Mouse (Mus musculus) limb, embryonic 15.5 days (tissue): ENCODE data around the gene Nek10. TPM values are rescaled to one million over a fixed set of nuclear protein-coding genes. Genes with fewer than 3 reads are reported as not detected.
A peak's percentile ranks its signal among the peaks of the same experiment; 100 is the strongest.

ENCODE experiments used
- ATAC-seq: fragments of 200-750 bp; cut with Nextera tagmentation; 2 replicates; pipeline ENCODE4 v1.8.0; 2017; ENCODE audit warnings: low read depth, moderate TSS enrichment; ENCODE audit not compliant: insufficient number of reproducible peaks, low FRiP score, low TSS enrichment
- H3K27ac ChIP-seq: fragments of 300-500 bp; sonication (generic); 2 replicates; pipeline ENCODE4 v1.5.1; 2015; ENCODE audit warnings: moderate library complexity, mild to moderate bottlenecking, inconsistent platforms
- H3K27me3 ChIP-seq: fragments of 300-500 bp; sonication (generic); 2 replicates; pipeline ENCODE4 v1.6.1; 2015; ENCODE audit warnings: inconsistent platforms
- H3K36me3 ChIP-seq: fragments of 300-500 bp; sonication (generic); 2 replicates; pipeline ENCODE4 v1.6.1; 2015; ENCODE audit warnings: inconsistent platforms
- H3K4me1 ChIP-seq: fragments of 300-500 bp; sonication (generic); 2 replicates; pipeline ENCODE4 v1.6.1; 2015; ENCODE audit warnings: inconsistent platforms
- H3K4me2 ChIP-seq: fragments of 300-500 bp; sonication (generic); 2 replicates; pipeline ENCODE4 v1.6.1; 2015; ENCODE audit warnings: mild to moderate bottlenecking, inconsistent platforms
- H3K4me3 ChIP-seq: fragments of 300-500 bp; sonication (generic); 2 replicates; pipeline ENCODE4 v1.5.1; 2015; ENCODE audit warnings: mild to moderate bottlenecking, inconsistent platforms
- H3K9ac ChIP-seq: fragments of 300-500 bp; sonication (generic); 2 replicates; pipeline ENCODE4 v1.6.1; 2015; ENCODE audit warnings: inconsistent platforms
- H3K9me3 ChIP-seq: fragments of 300-500 bp; sonication (generic); 2 replicates; pipeline ENCODE4 v1.6.1; 2016; ENCODE audit warnings: inconsistent platforms
- WGBS: fragments of 180-500 bp; shearing (Covaris S2); methylation state at CpG from one replicate; pipeline ENCODE4 v1.1.7; 2015; 5-methylcytosine and 5-hydroxymethylcytosine counted together
- polyA plus RNA-seq: library from polyadenylated mRNA; unstranded; fragments of >200 nt; fragmentation: Nextera tagmentation; extraction: Ambion mirVana; gene quantifications from 2 replicates; pipeline ENCODE4 v1.2.1, GENCODE M21; 2015

Nek10 gene
- polyA plus RNA-seq, 1 experiment from 2014 or later = 0.05 TPM

DNA sequence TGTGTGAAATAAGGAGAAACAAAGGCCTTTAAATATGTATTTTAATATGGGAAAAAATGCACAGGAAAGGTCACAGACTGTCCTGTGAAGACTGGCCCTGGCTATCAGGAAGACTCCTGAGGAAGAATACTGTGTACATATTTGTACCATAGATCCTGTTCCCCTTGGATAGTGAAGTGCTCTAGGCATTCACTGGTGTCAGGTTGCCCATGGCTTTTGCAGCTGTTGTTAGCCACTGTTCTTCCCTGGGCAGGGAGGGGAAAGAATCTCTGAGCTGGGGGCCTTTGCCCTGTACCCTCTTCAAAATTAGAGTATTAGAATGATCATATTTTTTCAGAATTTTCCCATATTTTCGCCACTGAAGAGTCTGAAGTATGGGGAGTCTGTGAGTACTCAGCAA lies 30.3 kb downstream of the Nek10 start:
- Histone ChIP-seq H3K9ac (no peak overlapping the region), H3K9me3 (no peaks in the 10 kb centered on the region), H3K4me2 (no peak overlapping the region), H3K27me3 (no peaks in the 10 kb centered on the region), H3K36me3 (no peaks in the 10 kb centered on the region), H3K4me3 (no peak overlapping the region), H3K27ac (peak overlapping the region; percentile 5; the same call in 1 of the 2 replicates), H3K4me1 (no peaks in the 10 kb centered on the region; the same call in 1 of the 2 replicates)
- WGBS = 77% methylated on average over 1 of the region's 1 CpGs
- ATAC-seq = no peak

DNA sequence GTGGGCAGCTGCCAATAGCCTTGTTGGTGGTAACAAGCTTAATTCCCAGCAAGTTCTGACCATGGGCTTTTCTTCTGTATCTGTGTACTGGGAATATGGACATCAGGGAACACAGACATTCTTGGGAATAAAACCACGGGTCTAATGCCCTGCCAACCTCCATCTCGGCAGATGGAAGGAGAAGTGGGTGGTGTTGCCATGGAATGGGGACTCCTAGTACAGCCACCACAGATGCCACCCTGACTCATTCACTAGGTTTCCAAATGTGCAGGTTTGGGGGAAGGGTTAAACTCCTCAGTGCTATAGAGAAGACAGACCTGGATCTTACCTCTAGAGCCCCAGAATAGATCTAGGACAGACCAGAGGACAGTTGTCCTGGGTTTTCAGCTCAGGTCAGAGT lies 31.1 kb downstream of the Nek10 start:
- Histone ChIP-seq H3K9me3 (no peaks in the 10 kb centered on the region), H3K36me3 (no peaks in the 10 kb centered on the region), H3K4me1 (no peaks in the 10 kb centered on the region; the same call in 1 of the 2 replicates), H3K27ac (no peak overlapping the region), H3K27me3 (no peaks in the 10 kb centered on the region), H3K4me3 (no peak overlapping the region), H3K4me2 (no peak overlapping the region), H3K9ac (no peak overlapping the region)
- WGBS = 81% methylated on average over 2 of the region's 2 CpGs
- ATAC-seq = no peak

DNA sequence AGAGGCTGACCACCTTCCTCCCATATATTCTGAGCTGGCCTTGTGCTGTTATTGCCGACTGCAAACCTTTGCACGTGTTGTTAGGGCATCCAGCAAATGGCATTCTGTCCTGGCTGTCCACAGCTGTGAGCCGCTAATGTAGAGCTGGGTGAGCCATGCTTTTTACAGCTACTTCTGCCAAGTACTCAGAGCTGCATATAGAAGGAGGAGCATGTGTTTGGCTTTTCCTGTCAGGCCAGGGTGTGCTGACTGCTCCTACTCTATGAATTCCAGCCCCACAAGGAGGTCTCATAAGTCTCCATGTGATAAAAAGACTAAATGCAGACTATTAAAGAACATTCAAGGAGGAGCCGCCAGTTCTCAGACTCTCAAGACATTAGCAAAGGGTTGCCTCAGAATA lies 34.4 kb downstream of the Nek10 start:
- Histone ChIP-seq H3K4me3 (no peak overlapping the region), H3K4me1 (no peaks in the 10 kb centered on the region; the same call in 1 of the 2 replicates), H3K27ac (no peak overlapping the region), H3K9ac (no peak overlapping the region), H3K27me3 (no peaks in the 10 kb centered on the region), H3K9me3 (no peaks in the 10 kb centered on the region), H3K4me2 (no peak overlapping the region), H3K36me3 (no peaks in the 10 kb centered on the region)
- peak; percentile 24; the same call in 1 of the 2 replicates for ATAC-seq
- WGBS = 52% methylated on average over 4 of the region's 4 CpGs

DNA sequence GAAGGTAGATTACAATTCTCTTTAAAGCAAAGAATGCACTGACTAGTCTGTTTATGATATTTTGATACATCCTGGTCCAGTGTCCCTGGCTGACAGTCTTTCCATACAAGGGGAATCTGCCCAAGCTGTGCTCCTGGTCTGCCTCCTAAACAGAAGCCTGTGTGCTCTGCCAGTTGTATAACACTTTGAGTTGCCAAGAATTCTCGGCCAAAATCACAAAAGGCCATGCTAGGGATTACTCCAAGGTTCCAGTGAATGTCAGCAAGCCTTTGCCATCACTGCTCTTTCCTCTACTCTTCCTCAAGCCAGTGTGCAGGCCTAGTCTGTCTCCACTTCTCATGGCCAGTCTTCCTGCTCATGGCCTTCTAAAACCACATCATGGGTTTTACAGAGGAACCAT lies 34.9 kb downstream of the Nek10 start:
- Histone ChIP-seq H3K27me3 (no peaks in the 10 kb centered on the region), H3K9ac (no peak overlapping the region), H3K4me3 (no peak overlapping the region), H3K36me3 (no peaks in the 10 kb centered on the region), H3K9me3 (no peaks in the 10 kb centered on the region), H3K4me1 (no peaks in the 10 kb centered on the region), H3K27ac (no peak overlapping the region), H3K4me2 (no peak overlapping the region)
- WGBS = 66% methylated on average over 1 of the region's 1 CpGs
- ATAC-seq = no peak

DNA sequence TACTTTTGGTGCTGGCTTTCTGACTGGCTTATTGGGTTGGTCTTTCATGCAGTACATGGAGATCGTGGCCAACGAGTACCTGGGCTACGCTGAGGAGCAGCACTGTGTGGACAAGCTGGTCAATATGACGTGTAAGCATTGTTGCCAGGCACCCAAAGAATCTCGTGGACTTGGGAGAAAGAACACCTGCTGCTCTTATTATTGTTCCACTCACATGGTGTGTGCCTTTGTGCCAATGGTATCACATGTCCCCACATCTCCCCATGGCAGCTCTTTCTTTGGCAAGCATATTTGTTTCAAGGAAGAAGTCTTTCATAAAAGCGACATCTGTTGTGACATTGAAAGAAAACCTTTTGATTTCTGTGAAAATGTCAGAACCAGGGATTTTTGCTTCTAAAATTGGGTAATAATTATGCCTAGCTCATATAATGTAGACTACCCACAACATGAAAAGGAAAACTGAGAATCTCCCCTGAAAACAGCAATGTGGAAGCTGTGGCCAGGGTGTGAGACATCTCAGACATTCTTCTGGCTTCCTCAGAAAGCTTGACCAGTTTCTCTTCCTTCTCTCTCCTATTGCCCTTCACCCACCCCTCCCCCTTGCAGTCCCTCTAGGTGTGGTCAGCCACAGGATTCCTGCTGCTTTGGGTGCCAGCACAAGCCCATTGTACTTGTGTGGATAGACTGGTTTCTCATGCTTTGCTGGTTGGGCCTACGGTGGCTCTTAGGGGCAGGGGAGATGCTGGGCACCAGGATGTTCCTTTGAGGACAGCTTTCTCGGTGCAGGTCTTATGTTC lies 39.7 kb downstream of the Nek10 start:
- H3K9ac ChIP-seq = no peak overlapping the region
- no peak overlapping the region for H3K4me2 ChIP-seq
- no peak for ATAC-seq
- 76% methylated on average over 8 of the region's 8 CpGs for WGBS
- no peaks in the 10 kb centered on the region for H3K27me3 ChIP-seq
- no peak overlapping the region for H3K27ac ChIP-seq
- H3K4me3 ChIP-seq = no peak overlapping the region
- H3K36me3 ChIP-seq = no peaks in the 10 kb centered on the region
- no peaks in the 10 kb centered on the region for H3K9me3 ChIP-seq
- H3K4me1 ChIP-seq = no peaks in the 10 kb centered on the region

DNA sequence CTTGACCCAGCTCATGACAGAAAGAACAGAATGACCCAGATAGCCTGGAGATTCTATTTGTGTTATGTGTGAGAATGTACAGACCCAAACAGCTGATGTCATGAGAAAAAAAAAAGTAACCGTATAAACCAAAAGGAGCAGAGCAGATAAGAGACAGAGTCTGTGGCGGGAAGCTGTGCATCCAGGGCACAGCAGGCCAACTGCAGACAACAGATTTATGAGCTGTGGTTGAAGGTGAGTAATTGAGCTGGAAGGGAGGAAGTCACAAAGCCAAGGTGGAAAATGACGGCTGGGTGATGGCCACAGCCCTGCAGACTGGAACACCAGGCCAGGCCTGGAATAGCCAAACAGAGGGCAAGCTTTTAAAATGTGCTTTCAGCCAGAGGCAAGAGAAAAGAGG lies 49.6 kb downstream of the Nek10 start:
- Histone ChIP-seq H3K36me3 (no peaks in the 10 kb centered on the region), H3K9me3 (no peaks in the 10 kb centered on the region), H3K4me3 (no peak overlapping the region), H3K27me3 (no peaks in the 10 kb centered on the region), H3K9ac (no peak overlapping the region), H3K4me2 (no peak overlapping the region), H3K27ac (no peak overlapping the region), H3K4me1 (no peaks in the 10 kb centered on the region)
- no peak for ATAC-seq
- WGBS = 16% methylated on average over 3 of the region's 3 CpGs

DNA sequence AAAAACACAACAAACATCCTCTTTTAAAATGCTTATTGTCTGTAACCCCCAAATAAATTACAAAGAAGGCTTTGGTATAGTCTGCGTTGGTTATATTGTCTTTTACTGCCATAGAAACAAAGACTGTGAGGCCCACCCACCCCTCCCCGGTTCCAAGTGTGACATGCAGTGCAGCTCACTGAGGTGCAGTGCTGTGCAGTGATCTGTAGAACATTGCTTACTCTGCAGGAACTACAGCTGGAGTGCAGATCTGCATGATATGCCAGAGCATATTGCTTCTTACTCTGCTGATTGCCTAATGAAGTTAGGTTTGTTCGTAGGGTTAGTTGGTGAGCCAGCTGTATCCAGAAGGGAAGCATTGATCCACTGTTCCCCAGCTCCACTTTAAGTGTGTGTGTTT lies 57.1 kb downstream of the Nek10 start:
- Histone ChIP-seq H3K9ac (no peak overlapping the region), H3K36me3 (no peaks in the 10 kb centered on the region), H3K4me2 (no peak overlapping the region), H3K27ac (no peak overlapping the region), H3K4me1 (0 out of 2 replicates have a peak, but pooled peaks cover 3% of the 10 kb centered on the region), H3K9me3 (no peaks in the 10 kb centered on the region), H3K4me3 (no peak overlapping the region), H3K27me3 (no peaks in the 10 kb centered on the region)
- no peak for ATAC-seq
- WGBS = 54% methylated on average over 3 of the region's 3 CpGs

DNA sequence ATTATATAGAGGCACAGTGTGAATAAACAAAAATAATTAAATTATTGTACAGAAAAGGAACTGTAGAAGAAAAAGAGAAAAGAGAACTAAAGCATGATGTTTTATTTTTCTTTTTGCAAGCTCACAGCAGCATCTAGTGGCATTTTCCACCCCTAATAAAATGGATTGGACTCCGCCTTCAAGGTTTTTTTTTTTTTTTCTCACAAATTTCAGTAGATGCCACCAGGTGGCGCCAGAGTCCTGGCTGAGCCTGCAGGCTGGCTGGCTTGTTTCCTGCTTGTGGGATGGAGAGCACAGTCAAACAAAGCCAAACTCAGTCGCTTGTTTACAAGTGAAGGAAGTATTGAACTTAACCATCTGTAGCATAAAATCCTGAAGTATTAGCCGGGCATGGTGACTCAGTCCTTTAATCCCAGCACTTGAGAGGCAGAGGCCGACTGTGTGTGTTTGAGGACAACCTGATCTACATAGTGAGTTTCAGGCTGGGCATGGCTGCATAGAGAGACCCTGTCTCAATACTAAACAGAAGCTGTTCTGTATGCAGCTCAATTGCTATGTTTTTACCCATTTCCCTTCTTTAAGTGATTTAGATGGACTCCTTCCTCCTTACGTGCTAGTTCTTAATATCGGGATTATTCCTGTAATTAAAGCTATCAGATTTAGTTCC lies 60.6 kb downstream of the Nek10 start:
- ATAC-seq = no peak
- Histone ChIP-seq H3K4me2 (no peak overlapping the region), H3K27me3 (no peaks in the 10 kb centered on the region), H3K4me1 (0 out of 2 replicates have a peak, but pooled peaks cover 3% of the 10 kb centered on the region), H3K36me3 (no peaks in the 10 kb centered on the region), H3K9ac (no peak overlapping the region), H3K9me3 (no peaks in the 10 kb centered on the region), H3K4me3 (no peak overlapping the region), H3K27ac (no peak overlapping the region)
- 19% methylated on average over 7 of the region's 7 CpGs for WGBS

DNA sequence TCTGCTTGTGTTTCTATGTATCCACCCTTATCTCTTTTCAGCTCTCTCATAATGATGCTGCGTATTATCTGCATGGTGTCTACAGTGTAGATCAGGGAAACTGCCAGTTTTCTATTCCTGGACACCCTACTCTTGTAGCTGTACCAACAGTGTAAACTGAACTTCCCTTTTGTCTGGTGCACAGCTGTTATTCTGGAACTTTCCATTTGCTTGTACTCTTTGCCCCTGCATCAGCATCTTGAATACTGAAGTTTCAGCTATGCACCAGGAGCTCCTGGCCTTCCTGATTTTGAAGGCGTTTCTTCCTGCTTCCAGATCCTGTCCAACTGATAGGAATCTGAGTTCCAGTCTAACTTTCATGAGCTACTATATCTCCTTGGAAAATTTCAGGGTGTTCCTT lies 66.0 kb downstream of the Nek10 start:
- WGBS = 75% methylated on average over 2 of the region's 2 CpGs
- H3K27me3 ChIP-seq = no peaks in the 10 kb centered on the region
- no peak overlapping the region for H3K4me3 ChIP-seq
- no peaks in the 10 kb centered on the region for H3K36me3 ChIP-seq
- no peak for ATAC-seq
- H3K4me1 ChIP-seq = no peaks in the 10 kb centered on the region
- no peak overlapping the region for H3K4me2 ChIP-seq
- H3K9ac ChIP-seq = no peak overlapping the region
- H3K27ac ChIP-seq = no peak overlapping the region
- H3K9me3 ChIP-seq = no peaks in the 10 kb centered on the region

DNA sequence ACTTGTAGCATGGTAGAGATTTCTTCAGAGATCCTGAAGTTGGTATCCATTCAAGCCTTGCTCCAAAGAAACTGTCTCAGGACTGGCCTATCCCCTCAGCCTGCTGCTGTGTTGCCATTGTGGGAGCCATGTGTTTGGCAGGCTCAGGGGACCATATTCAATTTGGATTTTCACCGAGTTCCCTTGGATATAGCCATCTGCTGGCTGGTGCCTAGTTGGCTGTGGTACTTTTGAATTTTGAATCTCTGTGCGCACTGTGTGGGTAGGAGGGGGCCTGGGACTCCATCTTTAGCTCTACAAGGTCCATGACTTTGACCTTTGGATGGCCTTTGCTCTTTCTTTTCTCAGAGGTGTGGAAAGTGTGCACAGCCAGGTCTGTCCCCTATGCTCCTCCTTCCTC lies 66.8 kb downstream of the Nek10 start:
- Histone ChIP-seq H3K9me3 (no peaks in the 10 kb centered on the region), H3K27me3 (no peaks in the 10 kb centered on the region), H3K9ac (no peak overlapping the region), H3K4me2 (no peak overlapping the region), H3K4me3 (no peak overlapping the region), H3K4me1 (no peaks in the 10 kb centered on the region), H3K36me3 (no peaks in the 10 kb centered on the region), H3K27ac (no peak overlapping the region)
- ATAC-seq = no peak
- 73% methylated on average over 2 of the region's 2 CpGs for WGBS

DNA sequence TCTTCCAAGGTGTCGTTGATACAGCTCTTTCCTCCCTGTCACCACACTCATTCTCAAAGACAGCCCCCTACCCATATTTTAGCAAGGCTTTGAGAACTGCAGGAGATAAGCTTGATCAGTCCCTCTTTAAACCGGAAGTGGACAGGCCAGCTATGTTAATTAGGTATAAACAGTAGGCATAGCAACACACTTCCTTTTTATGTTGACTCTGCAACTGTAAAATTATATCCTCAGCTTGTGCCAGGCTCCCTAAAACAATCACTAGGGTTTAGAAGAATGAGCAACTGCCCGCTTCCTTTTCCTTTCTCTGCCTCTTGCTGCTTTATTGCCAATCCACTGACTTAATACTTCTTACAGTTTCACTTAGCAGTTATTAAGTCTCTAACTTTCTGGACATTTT lies 67.2 kb downstream of the Nek10 start:
- no peak for ATAC-seq
- Histone ChIP-seq H3K9ac (no peak overlapping the region), H3K27me3 (no peaks in the 10 kb centered on the region), H3K36me3 (no peaks in the 10 kb centered on the region), H3K4me1 (no peaks in the 10 kb centered on the region), H3K27ac (no peak overlapping the region), H3K4me2 (no peak overlapping the region), H3K9me3 (no peaks in the 10 kb centered on the region), H3K4me3 (no peak overlapping the region)
- 54% methylated on average over 3 of the region's 3 CpGs for WGBS

DNA sequence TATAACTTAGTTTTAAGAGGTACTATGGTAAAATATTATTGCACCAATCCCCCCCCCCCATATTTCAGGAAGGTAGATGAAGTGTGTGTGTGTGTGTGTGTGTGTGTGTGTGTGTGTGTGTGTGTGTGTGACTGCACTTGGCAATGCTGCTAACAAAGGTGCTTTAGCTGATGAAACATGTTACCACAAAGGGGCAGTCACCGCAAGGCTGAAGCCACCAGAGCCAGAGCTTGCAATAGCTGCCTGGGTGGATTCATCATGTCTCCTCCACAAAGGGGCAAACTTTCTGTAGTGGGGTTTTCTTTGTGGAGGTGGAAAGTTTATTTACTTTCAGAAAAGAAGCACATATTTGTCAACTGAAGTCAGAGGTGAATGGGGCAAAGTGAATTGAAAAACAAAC lies 67.9 kb downstream of the Nek10 start:
- no peaks in the 10 kb centered on the region for H3K27me3 ChIP-seq
- H3K9ac ChIP-seq = no peak overlapping the region
- H3K9me3 ChIP-seq = no peaks in the 10 kb centered on the region
- 96% methylated on average over 1 of the region's 1 CpGs for WGBS
- H3K27ac ChIP-seq = no peak overlapping the region
- H3K4me2 ChIP-seq = no peak overlapping the region
- H3K4me3 ChIP-seq = no peak overlapping the region
- no peaks in the 10 kb centered on the region for H3K4me1 ChIP-seq
- H3K36me3 ChIP-seq = no peaks in the 10 kb centered on the region
- ATAC-seq = no peak
